Mouse (Mus musculus) lung, postnatal 10 days (tissue): ENCODE data around the gene Cerk.
"Not testable (repeated sequence)": the region's sequence is repeated elsewhere in the genome, so short reads cannot be mapped to it uniquely, and the experiment has no call there.

Experiments used
- DNase-seq: peaks from one replicate; pipeline ENCODE4 v3.0.0; 2021

The Cerk gene

GRCm38 (mm10) chr15:86206385-86206784, 20.4 kb upstream of the Cerk start:
- DNase-seq = no peak

GRCm38 (mm10) chr15:86205300-86205699, 19.4 kb upstream of the Cerk start:
- peak; percentile 77 for DNase-seq

- DNase-seq = peak; percentile 76
These were observed 18.1 kb upstream of the Cerk start for GRCm38 (mm10) chr15:86203942-86204561.

- no peak for DNase-seq
These were observed 17.4 kb upstream of the Cerk start for GRCm38 (mm10) chr15:86203292-86203793.

- peak; percentile 67 for DNase-seq
These were observed 16.7 kb upstream of the Cerk start for GRCm38 (mm10) chr15:86202640-86203039.

- DNase-seq = peak; percentile 56
These were observed 15.9 kb upstream of the Cerk start for GRCm38 (mm10) chr15:86201696-86202330.

- DNase-seq = peak; percentile 67
These were observed 15.2 kb upstream of the Cerk start for GRCm38 (mm10) chr15:86201095-86201494.

GRCm38 (mm10) chr15:86200169-86200568, 14.2 kb upstream of the Cerk start:
- no peak for DNase-seq

- DNase-seq = no peak
These were observed 13.5 kb upstream of the Cerk start for GRCm38 (mm10) chr15:86199482-86199881.

GRCm38 (mm10) chr15:86199052-86199451, 13.1 kb upstream of the Cerk start:
- DNase-seq = no peak

- not testable (repeated sequence) for DNase-seq
These were observed 8.9 kb upstream of the Cerk start for GRCm38 (mm10) chr15:86194676-86195453.

GRCm38 (mm10) chr15:86191933-86192332, 6.0 kb upstream of the Cerk start:
- peak; percentile 54 for DNase-seq

GRCm38 (mm10) chr15:86191505-86191904, 5.6 kb upstream of the Cerk start:
- no peak for DNase-seq

- no peak for DNase-seq
These were observed 4.4 kb upstream of the Cerk start for GRCm38 (mm10) chr15:86190387-86190786.

- DNase-seq = peak; percentile 97
These were observed 3.0 kb upstream of the Cerk start for GRCm38 (mm10) chr15:86188746-86189470.

GRCm38 (mm10) chr15:86188186-86188585, 2.2 kb upstream of the Cerk start:
- peak; percentile 64 for DNase-seq

- DNase-seq = no peak
These were observed 745 bp upstream of the Cerk start for GRCm38 (mm10) chr15:86186686-86187085.

- DNase-seq = peak; percentile 65
These were observed 871 bp downstream of the Cerk start for GRCm38 (mm10) chr15:86184851-86185688.

- DNase-seq = no peak
These were observed 1.9 kb downstream of the Cerk start for GRCm38 (mm10) chr15:86184071-86184470.

GRCm38 (mm10) chr15:86183484-86183883, 2.5 kb downstream of the Cerk start:
- no peak for DNase-seq

- peak; percentile 78 for DNase-seq
These were observed 3.3 kb downstream of the Cerk start for GRCm38 (mm10) chr15:86182646-86183045.

GRCm38 (mm10) chr15:86181941-86182439, 4.0 kb downstream of the Cerk start:
- peak; percentile 81 for DNase-seq
